Mouse (Mus musculus): ENCODE data around the gene Eps15. TPM values are rescaled to one million over a fixed set of nuclear protein-coding genes. Genes with fewer than 3 reads are reported as not detected.

Gene Eps15
- polyA plus RNA-seq, 1 experiment from 2014 or later = 77.9 TPM

GRCm38 (mm10) chr4:109245016-109245620, 35.0 kb upstream of the Eps15 start:
- Histone ChIP-seq H3K4me2 (replicated peaks) (no peak overlapping the region), H3K27me3 (ENCODE audit: control insufficient read depth, insufficient read depth, low read length) (no peaks in the 10 kb centered on the region), H3K27ac (no peak overlapping the region), H3K36me3 (replicated peaks; ENCODE audit: control insufficient read depth, insufficient read depth) (no peaks in the 10 kb centered on the region), H3K4me1 (replicated peaks; ENCODE audit: control insufficient read depth, insufficient read depth, low read length) (no peaks in the 10 kb centered on the region), H3K9ac (no peak overlapping the region), H3K9me3 (ENCODE audit: control insufficient read depth, low read length) (no peaks in the 10 kb centered on the region), H3K4me3 (replicated peaks; ENCODE audit: low read length) (no peak overlapping the region)
- ATAC-seq (ENCODE audit: low FRiP score) (no peak), DNase-seq (ENCODE audit: low spot score) (no peak)
- 85% methylated on average over 6 of the region's 6 CpGs for WGBS

- Histone ChIP-seq H3K36me3 (replicated peaks; ENCODE audit: control insufficient read depth, insufficient read depth) (no peaks in the 10 kb centered on the region), H3K4me3 (replicated peaks; ENCODE audit: low read length) (no peak overlapping the region), H3K4me2 (replicated peaks) (no peak overlapping the region), H3K9ac (no peak overlapping the region), H3K27ac (no peak overlapping the region), H3K4me1 (replicated peaks; ENCODE audit: control insufficient read depth, insufficient read depth, low read length) (no peaks in the 10 kb centered on the region), H3K9me3 (ENCODE audit: control insufficient read depth, low read length) (no peaks in the 10 kb centered on the region), H3K27me3 (ENCODE audit: control insufficient read depth, insufficient read depth, low read length) (no peaks in the 10 kb centered on the region)
- ATAC-seq (ENCODE audit: low FRiP score) (no peak), DNase-seq (ENCODE audit: low spot score) (no peak)
- 46% methylated on average over 3 of the region's 3 CpGs for WGBS
These were observed 28.5 kb upstream of the Eps15 start for GRCm38 (mm10) chr4:109251605-109252004.

- Histone ChIP-seq H3K9me3 (ENCODE audit: control insufficient read depth, low read length) (no peaks in the 10 kb centered on the region), H3K27me3 (ENCODE audit: control insufficient read depth, insufficient read depth, low read length) (no peaks in the 10 kb centered on the region), H3K4me3 (replicated peaks; ENCODE audit: low read length) (no peak overlapping the region), H3K4me1 (replicated peaks; ENCODE audit: control insufficient read depth, insufficient read depth, low read length) (no peaks in the 10 kb centered on the region), H3K36me3 (replicated peaks; ENCODE audit: control insufficient read depth, insufficient read depth) (no peaks in the 10 kb centered on the region), H3K9ac (no peak overlapping the region), H3K4me2 (replicated peaks) (no peak overlapping the region), H3K27ac (no peak overlapping the region)
- DNase-seq (ENCODE audit: low spot score) (no peak), ATAC-seq (ENCODE audit: low FRiP score) (no peak)
- WGBS = 86% methylated on average over 4 of the region's 4 CpGs
These were observed 27.9 kb upstream of the Eps15 start for GRCm38 (mm10) chr4:109252199-109252598.

GRCm38 (mm10) chr4:109253664-109254151, 26.4 kb upstream of the Eps15 start:
- no peak overlapping the region for H3K4me2 ChIP-seq (replicated peaks)
- ATAC-seq (ENCODE audit: low FRiP score) (no peak), DNase-seq (ENCODE audit: low spot score) (no peak)
- WGBS = 78% methylated on average over 11 of the region's 11 CpGs
- H3K4me3 ChIP-seq (replicated peaks; ENCODE audit: low read length) = no peak overlapping the region
- no peak overlapping the region for H3K9ac ChIP-seq
- H3K9me3 ChIP-seq (ENCODE audit: control insufficient read depth, low read length) = no peaks in the 10 kb centered on the region
- H3K36me3 ChIP-seq (replicated peaks; ENCODE audit: control insufficient read depth, insufficient read depth) = no peaks in the 10 kb centered on the region
- no peaks in the 10 kb centered on the region for H3K27me3 ChIP-seq (ENCODE audit: control insufficient read depth, insufficient read depth, low read length)
- H3K4me1 ChIP-seq (replicated peaks; ENCODE audit: control insufficient read depth, insufficient read depth, low read length) = no peaks in the 10 kb centered on the region
- H3K27ac ChIP-seq = no peak overlapping the region

GRCm38 (mm10) chr4:109254511-109254910, 25.6 kb upstream of the Eps15 start:
- Histone ChIP-seq H3K4me2 (replicated peaks) (no peak overlapping the region), H3K4me3 (replicated peaks; ENCODE audit: low read length) (no peak overlapping the region), H3K36me3 (replicated peaks; ENCODE audit: control insufficient read depth, insufficient read depth) (no peaks in the 10 kb centered on the region), H3K9ac (no peak overlapping the region), H3K27ac (no peak overlapping the region), H3K27me3 (ENCODE audit: control insufficient read depth, insufficient read depth, low read length) (no peaks in the 10 kb centered on the region), H3K4me1 (replicated peaks; ENCODE audit: control insufficient read depth, insufficient read depth, low read length) (no peaks in the 10 kb centered on the region), H3K9me3 (ENCODE audit: control insufficient read depth, low read length) (no peaks in the 10 kb centered on the region)
- DNase-seq (ENCODE audit: low spot score) (no peak), ATAC-seq (ENCODE audit: low FRiP score) (no peak)
- WGBS = 89% methylated on average over 5 of the region's 5 CpGs

GRCm38 (mm10) chr4:109255321-109255720, 24.7 kb upstream of the Eps15 start:
- ATAC-seq (ENCODE audit: low FRiP score) (no peak), DNase-seq (ENCODE audit: low spot score) (no peak)
- Histone ChIP-seq H3K4me1 (replicated peaks; ENCODE audit: control insufficient read depth, insufficient read depth, low read length) (no peaks in the 10 kb centered on the region), H3K36me3 (replicated peaks; ENCODE audit: control insufficient read depth, insufficient read depth) (no peaks in the 10 kb centered on the region), H3K4me2 (replicated peaks) (no peak overlapping the region), H3K27ac (no peak overlapping the region), H3K9me3 (ENCODE audit: control insufficient read depth, low read length) (no peaks in the 10 kb centered on the region), H3K9ac (no peak overlapping the region), H3K4me3 (replicated peaks; ENCODE audit: low read length) (no peak overlapping the region), H3K27me3 (ENCODE audit: control insufficient read depth, insufficient read depth, low read length) (no peaks in the 10 kb centered on the region)
- WGBS = 90% methylated on average over 2 of the region's 2 CpGs

- Histone ChIP-seq H3K9ac (no peak overlapping the region), H3K4me3 (replicated peaks; ENCODE audit: low read length) (no peak overlapping the region), H3K4me2 (replicated peaks) (no peak overlapping the region), H3K9me3 (ENCODE audit: control insufficient read depth, low read length) (no peaks in the 10 kb centered on the region), H3K27me3 (ENCODE audit: control insufficient read depth, insufficient read depth, low read length) (no peaks in the 10 kb centered on the region), H3K36me3 (replicated peaks; ENCODE audit: control insufficient read depth, insufficient read depth) (no peaks in the 10 kb centered on the region), H3K27ac (no peak overlapping the region), H3K4me1 (replicated peaks; ENCODE audit: control insufficient read depth, insufficient read depth, low read length) (no peaks in the 10 kb centered on the region)
- ATAC-seq (ENCODE audit: low FRiP score) = no peak
- 86% methylated on average over 11 of the region's 11 CpGs for WGBS
- DNase-seq (ENCODE audit: low spot score) = no peak
These were observed 24.2 kb upstream of the Eps15 start for GRCm38 (mm10) chr4:109255727-109256417.

- H3K36me3 ChIP-seq (replicated peaks; ENCODE audit: control insufficient read depth, insufficient read depth) = no peaks in the 10 kb centered on the region
- no peak overlapping the region for H3K4me2 ChIP-seq (replicated peaks)
- H3K27me3 ChIP-seq (ENCODE audit: control insufficient read depth, insufficient read depth, low read length) = no peaks in the 10 kb centered on the region
- H3K4me3 ChIP-seq (replicated peaks; ENCODE audit: low read length) = no peak overlapping the region
- H3K9ac ChIP-seq = no peak overlapping the region
- H3K9me3 ChIP-seq (ENCODE audit: control insufficient read depth, low read length) = no peaks in the 10 kb centered on the region
- WGBS = 84% methylated on average over 6 of the region's 6 CpGs
- no peak for DNase-seq (ENCODE audit: low spot score)
- ATAC-seq (ENCODE audit: low FRiP score) = no peak
- H3K27ac ChIP-seq = no peak overlapping the region
- H3K4me1 ChIP-seq (replicated peaks; ENCODE audit: control insufficient read depth, insufficient read depth, low read length) = no peaks in the 10 kb centered on the region
These were observed 23.3 kb upstream of the Eps15 start for GRCm38 (mm10) chr4:109256791-109257190.

- Histone ChIP-seq H3K27ac (no peak overlapping the region), H3K9me3 (ENCODE audit: control insufficient read depth, low read length) (no peaks in the 10 kb centered on the region), H3K4me2 (replicated peaks) (no peak overlapping the region), H3K36me3 (replicated peaks; ENCODE audit: control insufficient read depth, insufficient read depth) (no peaks in the 10 kb centered on the region), H3K9ac (no peak overlapping the region), H3K4me3 (replicated peaks; ENCODE audit: low read length) (no peak overlapping the region), H3K4me1 (replicated peaks; ENCODE audit: control insufficient read depth, insufficient read depth, low read length) (no peaks in the 10 kb centered on the region), H3K27me3 (ENCODE audit: control insufficient read depth, insufficient read depth, low read length) (no peaks in the 10 kb centered on the region)
- ATAC-seq (ENCODE audit: low FRiP score) (no peak), DNase-seq (ENCODE audit: low spot score) (no peak)
These were observed 22.4 kb upstream of the Eps15 start for GRCm38 (mm10) chr4:109257639-109258038.

Measured in hindbrain, embryonic 14.5 days (tissue).